Mouse (Mus musculus) heart, postnatal 36 days (tissue): ENCODE data around the gene Susd3. TPM values are rescaled to one million over a fixed set of nuclear protein-coding genes. Genes with fewer than 3 reads are reported as not detected.

ENCODE experiments used
- DNase-seq, 2 experiments: peaks; one replicate each; pipeline ENCODE4 v3.0.0; 2021 to 2022
- intact Hi-C: fragments of 180-260 bp; cut with DNase I; formaldehyde crosslinking; loops from one replicate; pipeline ENCODE4 v1.15.1; 2025
- total RNA-seq, 2 experiments: library from RNA; stranded (reverse); gene quantifications; 2 replicates each; pipeline ENCODE4 v1.2.3; 2021

The Susd3 gene
- total RNA-seq, 2 experiments from 2014 or later, result 1.1 to 1.3 TPM

GRCm38 (mm10) chr13:49247232-49247739 is 1.2 kb downstream of the Susd3 start:
- intact Hi-C loops, result no loop called here
- DNase-seq, result no peak

GRCm38 (mm10) chr13:49246626-49247025 is 1.9 kb downstream of the Susd3 start:
- intact Hi-C loops, result no loop called here
- no peak for DNase-seq

GRCm38 (mm10) chr13:49246011-49246410 is 2.5 kb downstream of the Susd3 start:
- DNase-seq, result peak in 1 of 2 experiments; percentile 27
- intact Hi-C loops, result no loop called here

- no peak for DNase-seq
- intact Hi-C loops, result no loop called here
Observed at GRCm38 (mm10) chr13:49245251-49245650, 3.3 kb downstream of the Susd3 start.

- intact Hi-C loops, result no loop called here
- DNase-seq, result no peak
Observed at GRCm38 (mm10) chr13:49243492-49243891, 5.0 kb downstream of the Susd3 start.

GRCm38 (mm10) chr13:49242321-49243065 is 6.0 kb downstream of the Susd3 start:
- intact Hi-C loops, result no loop called here
- DNase-seq, result peak in 1 of 2 experiments; percentile 19

- intact Hi-C loops, result no loop called here
- no peak for DNase-seq
Observed at GRCm38 (mm10) chr13:49238737-49239136, 9.8 kb downstream of the Susd3 start.

GRCm38 (mm10) chr13:49237617-49238016 is 10.9 kb downstream of the Susd3 start:
- no peak for DNase-seq
- intact Hi-C loops, result no loop called here

- DNase-seq, result no peak
- intact Hi-C loops, result no loop called here
Observed at GRCm38 (mm10) chr13:49234711-49235110, 13.8 kb downstream of the Susd3 start.

GRCm38 (mm10) chr13:49233792-49234572 is 14.5 kb downstream of the Susd3 start:
- no peak for DNase-seq
- intact Hi-C loops, result no loop called here

- intact Hi-C loops, result no loop called here
- no peak for DNase-seq
Observed at GRCm38 (mm10) chr13:49225633-49226032, 22.9 kb downstream of the Susd3 start.

- DNase-seq, result no peak
- intact Hi-C loops, result no loop called here
Observed at GRCm38 (mm10) chr13:49225159-49225558, 23.3 kb downstream of the Susd3 start.

- intact Hi-C loops, result no loop called here
- DNase-seq, result no peak
Observed at GRCm38 (mm10) chr13:49224729-49225128, 23.8 kb downstream of the Susd3 start.

- no peak for DNase-seq
- intact Hi-C loops, result no loop called here
Observed at GRCm38 (mm10) chr13:49224314-49224713, 24.2 kb downstream of the Susd3 start.

- intact Hi-C loops, result no loop called here
- no peak for DNase-seq
Observed at GRCm38 (mm10) chr13:49220912-49221311, 27.6 kb downstream of the Susd3 start.

- intact Hi-C loops, result loop anchor here (5.0 to 10.0 kb wide), 2 partner anchors 163 to 435 kb away; partner anchors contain the start of genes Cenpp and Nol8
- DNase-seq, result no peak
Observed at GRCm38 (mm10) chr13:49219367-49219766, 29.1 kb downstream of the Susd3 start.

GRCm38 (mm10) chr13:49218651-49219050 is 29.9 kb downstream of the Susd3 start:
- intact Hi-C loops, result loop anchor here (5.0 to 10.0 kb wide), 2 partner anchors 164 to 436 kb away; partner anchors contain the start of genes Cenpp and Nol8
- DNase-seq, result no peak

GRCm38 (mm10) chr13:49216808-49217561 is 31.5 kb downstream of the Susd3 start:
- no peak for DNase-seq
- intact Hi-C loops, result loop anchor here (5.0 to 10.0 kb wide), 2 partner anchors 165 to 438 kb away; partner anchors contain the start of genes Cenpp and Nol8

- DNase-seq, result no peak
- intact Hi-C loops, result loop anchor here (5.0 to 10.0 kb wide), 2 partner anchors 166 to 439 kb away; partner anchors contain the start of genes Cenpp and Nol8
Observed at GRCm38 (mm10) chr13:49216220-49216552, 32.3 kb downstream of the Susd3 start.

- intact Hi-C loops, result loop anchor here (5.0 to 10.0 kb wide), 2 partner anchors 167 to 439 kb away; partner anchors contain the start of genes Cenpp and Nol8
Observed at GRCm38 (mm10) chr13:49215504-49216219, 32.8 kb downstream of the Susd3 start, which contains the start of gene Card19. TSS of gene Card19 (minus strand) at chr13:49216037.

More at GRCm38 (mm10) chr13:49215504-49216219, 32.8 kb downstream of the Susd3 start, which contains the start of gene Card19:
- peak; percentile 98 for DNase-seq
